Mouse (Mus musculus) forebrain, embryonic 12.5 days (tissue): ENCODE measurements at regions not wholly inside any gene's neighbourhood (a gene's known extent, or its start where the extent isn't known, plus 50 kb on each side); places are given as distances from the start of the nearest gene placed in this dataset.

ENCODE experiments used
- ATAC-seq: fragments of 200-750 bp; cut with Nextera tagmentation; 2 replicates; pipeline ENCODE4 v1.8.0; 2017; ENCODE audit warnings: moderate TSS enrichment; ENCODE audit not compliant: low FRiP score
- H3K27ac ChIP-seq: fragments of 300-500 bp; sonication (generic); 2 replicates; pipeline ENCODE4 v1.5.1; 2016; ENCODE audit warnings: mild to moderate bottlenecking
- H3K27me3 ChIP-seq: fragments of 300-500 bp; sonication (generic); 2 replicates; pipeline ENCODE4 v1.6.1; 2016; ENCODE audit warnings: mild to moderate bottlenecking
- H3K36me3 ChIP-seq: fragments of 300-500 bp; sonication (generic); replicated peaks from 2 replicates; pipeline ENCODE4 v1.6.1; 2016; ENCODE audit warnings: mild to moderate bottlenecking
- H3K4me1 ChIP-seq: fragments of 300-500 bp; sonication (generic); 2 replicates; pipeline ENCODE4 v1.6.1; 2016
- H3K4me2 ChIP-seq: fragments of 300-500 bp; sonication (generic); 2 replicates; pipeline ENCODE4 v1.6.1; 2016; ENCODE audit warnings: mild to moderate bottlenecking, moderate library complexity
- H3K4me3 ChIP-seq: fragments of 300-500 bp; sonication (generic); replicated peaks from 2 replicates; pipeline ENCODE4 v1.5.1; 2016; ENCODE audit warnings: mild to moderate bottlenecking
- H3K9ac ChIP-seq: fragments of 300-500 bp; sonication (generic); 2 replicates; pipeline ENCODE4 v1.6.1; 2016; ENCODE audit warnings: mild to moderate bottlenecking
- H3K9me3 ChIP-seq: fragments of 300-500 bp; sonication (generic); 2 replicates; pipeline ENCODE4 v1.6.1; 2016
- WGBS: fragments of 180-500 bp; shearing (Covaris S2); methylation state at CpG from one replicate; pipeline ENCODE4 v1.1.7; 2016; 5-methylcytosine and 5-hydroxymethylcytosine counted together

GRCm38 (mm10) chr11:40624126-40624778 is 70.8 kb downstream of the Mat2b start:
- ATAC-seq = peak; percentile 89; the same call in 1 of the 2 replicates
- Histone ChIP-seq H3K36me3 (no peaks in the 10 kb centered on the region), H3K27me3 (no peaks in the 10 kb centered on the region), H3K27ac (no peak overlapping the region), H3K9ac (no peak overlapping the region), H3K4me1 (peaks cover 6% of the 10 kb centered on the region; the same call in 1 of the 2 replicates), H3K4me3 (no peak overlapping the region), H3K4me2 (no peak overlapping the region), H3K9me3 (no peaks in the 10 kb centered on the region)
- 37% methylated on average over 3 of the region's 3 CpGs for WGBS

GRCm38 (mm10) chr11:40620036-40620435 is 75.0 kb downstream of the Mat2b start:
- 36% methylated on average over 7 of the region's 7 CpGs for WGBS
- no peak overlapping the region for H3K4me2 ChIP-seq
- no peak overlapping the region for H3K4me3 ChIP-seq
- H3K27ac ChIP-seq = no peak overlapping the region
- no peak overlapping the region for H3K9ac ChIP-seq
- H3K36me3 ChIP-seq = no peaks in the 10 kb centered on the region
- no peaks in the 10 kb centered on the region for H3K9me3 ChIP-seq
- H3K4me1 ChIP-seq = peaks cover 6% of the 10 kb centered on the region; the same call in 1 of the 2 replicates
- no peaks in the 10 kb centered on the region for H3K27me3 ChIP-seq
- no peak for ATAC-seq

GRCm38 (mm10) chr11:40603008-40603407 is 92.0 kb downstream of the Mat2b start:
- 94% methylated on average over 9 of the region's 9 CpGs for WGBS

GRCm38 (mm10) chr11:40601572-40601909 is 93.5 kb downstream of the Mat2b start:
- no peak overlapping the region for H3K27ac ChIP-seq
- no peaks in the 10 kb centered on the region for H3K9me3 ChIP-seq
- H3K4me3 ChIP-seq = no peak overlapping the region
- H3K36me3 ChIP-seq = no peaks in the 10 kb centered on the region
- H3K4me2 ChIP-seq = no peak overlapping the region
- H3K4me1 ChIP-seq = peaks cover 15% of the 10 kb centered on the region
- no peaks in the 10 kb centered on the region for H3K27me3 ChIP-seq
- no peak overlapping the region for H3K9ac ChIP-seq
- peak; percentile 37; the same call in 1 of the 2 replicates for ATAC-seq
- WGBS = 0% methylated on average over 1 of the region's 1 CpGs

More at GRCm38 (mm10) chr11:40603008-40603407, 92.0 kb downstream of the Mat2b start:
- no peak overlapping the region for H3K4me2 ChIP-seq
- no peaks in the 10 kb centered on the region for H3K36me3 ChIP-seq
- no peak for ATAC-seq
- no peaks in the 10 kb centered on the region for H3K27me3 ChIP-seq
- H3K4me1 ChIP-seq = peaks cover 15% of the 10 kb centered on the region
- no peak overlapping the region for H3K4me3 ChIP-seq
- no peaks in the 10 kb centered on the region for H3K9me3 ChIP-seq
- no peak overlapping the region for H3K9ac ChIP-seq
- no peak overlapping the region for H3K27ac ChIP-seq

GRCm38 (mm10) chr11:40600773-40601571 is 94.0 kb downstream of the Mat2b start:
- no peak overlapping the region for H3K27ac ChIP-seq

GRCm38 (mm10) chr11:40599956-40600772 is 94.8 kb downstream of the Mat2b start:
- peak overlapping the region; percentile 17; the same call in 1 of the 2 replicates for H3K4me2 ChIP-seq
- peaks cover 20% of the 10 kb centered on the region for H3K4me1 ChIP-seq
- no peak overlapping the region for H3K9ac ChIP-seq
- 10% methylated on average over 15 of the region's 15 CpGs for WGBS
- no peaks in the 10 kb centered on the region for H3K27me3 ChIP-seq
- no peak overlapping the region for H3K4me3 ChIP-seq
- no peaks in the 10 kb centered on the region for H3K36me3 ChIP-seq
- no peaks in the 10 kb centered on the region for H3K9me3 ChIP-seq
- H3K27ac ChIP-seq = no peak overlapping the region
- no peak for ATAC-seq

More at GRCm38 (mm10) chr11:40600773-40601571, 94.0 kb downstream of the Mat2b start:
- 23% methylated on average over 11 of the region's 11 CpGs for WGBS
- H3K9ac ChIP-seq = no peak overlapping the region
- H3K4me1 ChIP-seq = peaks cover 17% of the 10 kb centered on the region
- H3K9me3 ChIP-seq = no peaks in the 10 kb centered on the region
- no peak overlapping the region for H3K4me3 ChIP-seq
- peak; percentile 40; the same call in 1 of the 2 replicates for ATAC-seq
- H3K36me3 ChIP-seq = no peaks in the 10 kb centered on the region
- H3K4me2 ChIP-seq = peak overlapping the region; percentile 17; the same call in 1 of the 2 replicates
- no peaks in the 10 kb centered on the region for H3K27me3 ChIP-seq

GRCm38 (mm10) chr11:40596347-40596746 is 98.7 kb downstream of the Mat2b start:
- Histone ChIP-seq H3K36me3 (no peaks in the 10 kb centered on the region), H3K9me3 (no peaks in the 10 kb centered on the region), H3K4me3 (no peak overlapping the region), H3K4me2 (no peak overlapping the region), H3K4me1 (peaks cover 20% of the 10 kb centered on the region), H3K27me3 (no peaks in the 10 kb centered on the region), H3K9ac (no peak overlapping the region), H3K27ac (no peak overlapping the region)
- no peak for ATAC-seq
- WGBS = 36% methylated on average over 3 of the region's 3 CpGs

- 84% methylated on average over 4 of the region's 4 CpGs for WGBS
- Histone ChIP-seq H3K4me2 (no peak overlapping the region), H3K4me1 (0 out of 2 replicates have a peak, but pooled peaks cover 5% of the 10 kb centered on the region), H3K27ac (no peak overlapping the region), H3K36me3 (no peaks in the 10 kb centered on the region), H3K9ac (no peak overlapping the region), H3K27me3 (no peaks in the 10 kb centered on the region), H3K4me3 (no peak overlapping the region), H3K9me3 (no peaks in the 10 kb centered on the region)
- no peak for ATAC-seq
These were observed 102.9 kb downstream of the Mat2b start for GRCm38 (mm10) chr11:40592056-40592455.

- H3K4me1 ChIP-seq = peaks cover 17% of the 10 kb centered on the region
- H3K9ac ChIP-seq = no peak overlapping the region
- H3K36me3 ChIP-seq = no peaks in the 10 kb centered on the region
- no peak overlapping the region for H3K4me3 ChIP-seq
- H3K4me2 ChIP-seq = peak overlapping the region; percentile 29
- peak overlapping the region; percentile 74 for H3K27ac ChIP-seq
- peak; percentile 66 for ATAC-seq
- 5% methylated on average over 3 of the region's 3 CpGs for WGBS
- H3K9me3 ChIP-seq = no peaks in the 10 kb centered on the region
- H3K27me3 ChIP-seq = no peaks in the 10 kb centered on the region
These were observed 121.3 kb downstream of the Mat2b start for GRCm38 (mm10) chr11:40573758-40574139.

- H3K4me2 ChIP-seq = peak overlapping the region; percentile 29
- 8% methylated on average over 12 of the region's 12 CpGs for WGBS
- H3K27me3 ChIP-seq = no peaks in the 10 kb centered on the region
- H3K27ac ChIP-seq = peak overlapping the region; percentile 74
- H3K4me1 ChIP-seq = peaks cover 17% of the 10 kb centered on the region
- no peak overlapping the region for H3K9ac ChIP-seq
- H3K36me3 ChIP-seq = no peaks in the 10 kb centered on the region
- no peaks in the 10 kb centered on the region for H3K9me3 ChIP-seq
- ATAC-seq = peak; percentile 85
- H3K4me3 ChIP-seq = no peak overlapping the region
These were observed 121.8 kb downstream of the Mat2b start for GRCm38 (mm10) chr11:40572953-40573757.

GRCm38 (mm10) chr11:40562866-40563265 is 132.1 kb downstream of the Mat2b start:
- ATAC-seq = peak; percentile 33; the same call in 1 of the 2 replicates
- Histone ChIP-seq H3K4me2 (no peak overlapping the region), H3K9ac (no peak overlapping the region), H3K27ac (no peak overlapping the region), H3K27me3 (no peaks in the 10 kb centered on the region), H3K4me1 (no peaks in the 10 kb centered on the region), H3K4me3 (no peak overlapping the region), H3K36me3 (no peaks in the 10 kb centered on the region), H3K9me3 (no peaks in the 10 kb centered on the region)
- WGBS = 81% methylated on average over 6 of the region's 6 CpGs
